Comparison of ENCODE assay signal across 14 mouse cellular contexts in the genomic region with DNA sequence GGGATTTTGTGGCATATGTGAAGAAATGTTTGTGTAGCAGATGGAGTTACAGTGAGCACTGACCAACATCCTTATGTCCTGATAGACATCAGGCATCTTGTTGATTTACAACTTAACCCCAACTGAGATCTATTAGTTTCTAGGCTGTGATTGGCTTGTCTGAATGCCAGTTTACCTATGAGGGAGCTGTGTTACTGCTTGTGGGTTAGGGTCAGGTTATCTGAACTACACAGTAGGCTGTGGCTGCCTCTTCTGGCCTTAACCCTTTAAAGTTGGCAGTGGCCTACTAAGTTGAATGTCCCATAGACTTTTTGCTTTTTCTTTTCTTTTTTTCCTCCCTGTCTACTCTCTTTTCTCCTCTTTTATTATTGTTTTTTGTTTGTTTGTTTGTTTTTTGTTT.
DNase-seq lines count a peak whose midpoint lies in the region; ATAC-seq and TF ChIP-seq lines count a peak whose summit lies in the region.
"Had no signal": no experiment of that assay in that cellular context is flagged by ENCODE, and none has a peak within 500 bp of the region (broad histone marks: within the 10 kb centered on the region; RNA-seq: fewer than 3 reads in every experiment).

No protein-coding gene starts in this region.

- H3K4me1 ChIP-seq in heart, embryonic 15.5 days (replicated peaks), result peaks cover 45% of the 10 kb centered on the region
- peaks cover 47% of the 10 kb centered on the region for H3K4me1 ChIP-seq in heart, embryonic 12.5 days (replicated peaks)
- H3K4me1 ChIP-seq in lung, embryonic 16.5 days (replicated peaks; ENCODE audit: control insufficient read depth, insufficient read depth, low read length), result peaks cover 33% of the 10 kb centered on the region
- H3K4me1 ChIP-seq in liver, embryonic 14.5 days (replicated peaks; ENCODE audit: control insufficient read depth in 2 of 2, insufficient read depth in 2 of 2, low read length in 1 of 2), result peaks cover 12 to 25% of the 10 kb centered on the region in 2 experiments
- H3K4me1 ChIP-seq in forebrain, embryonic 14.5 days (ENCODE audit: control insufficient read depth, insufficient read depth, low read length), result peaks cover 12% of the 10 kb centered on the region

- TF ChIP-seq CTCF in liver, embryonic 14.5 days (IDR thresholded peaks at IDR 0.05; ENCODE audit: low read depth), result no peak

- no peaks in the 10 kb centered on the region for H3K9me3 ChIP-seq in heart, embryonic 15.5 days (replicated peaks)
- H3K9me3 ChIP-seq in heart, embryonic 12.5 days (replicated peaks), result no peaks in the 10 kb centered on the region
- no peaks in the 10 kb centered on the region for H3K9me3 ChIP-seq in lung, embryonic 16.5 days (ENCODE audit: control insufficient read depth, low read length)
- H3K9me3 ChIP-seq in liver, embryonic 14.5 days (ENCODE audit: control insufficient read depth, low read length), result no peaks in the 10 kb centered on the region
- no peaks in the 10 kb centered on the region for H3K9me3 ChIP-seq in forebrain, embryonic 14.5 days (replicated peaks; ENCODE audit: control insufficient read depth, low read length)
- H3K9me3 ChIP-seq: forebrain, embryonic 10.5 days; midbrain, embryonic 15.5 days; neural tube, embryonic 13.5 days had no signal

- H3K27ac ChIP-seq in heart, embryonic 15.5 days, result peak overlapping the region; percentile 60
- no peak overlapping the region for H3K27ac ChIP-seq in heart, embryonic 12.5 days (ENCODE audit: poor library complexity, severe bottlenecking)
- peak overlapping the region; percentile 45 for H3K27ac ChIP-seq in lung, embryonic 16.5 days (ENCODE audit: low read length)
- H3K27ac ChIP-seq in liver, embryonic 14.5 days, result no peak overlapping the region
- no peak overlapping the region for H3K27ac ChIP-seq in forebrain, embryonic 14.5 days (ENCODE audit: low read depth, low read length)
- H3K27ac ChIP-seq: midbrain, embryonic 15.5 days; neural tube, embryonic 13.5 days had no signal

- ATAC-seq in heart, embryonic 15.5 days (replicated peaks; ENCODE audit: insufficient number of reproducible peaks, insufficient read depth, low FRiP score, low read depth), result no peak
- ATAC-seq in heart, embryonic 12.5 days (ENCODE audit: insufficient number of reproducible peaks, low FRiP score), result no peak
- ATAC-seq in lung, embryonic 16.5 days (ENCODE audit: low read depth), result no peak
- peak; percentile 37; the same call in 1 of the 2 replicates for ATAC-seq in liver, embryonic 14.5 days (ENCODE audit: insufficient read depth)
- ATAC-seq in forebrain, embryonic 14.5 days, result no peak
- ATAC-seq: midbrain, embryonic 15.5 days had no signal

- no peak overlapping the region; the same call in 1 of the 2 replicates for H3K4me2 ChIP-seq in heart, embryonic 15.5 days
- no peak overlapping the region for H3K4me2 ChIP-seq in heart, embryonic 12.5 days
- H3K4me2 ChIP-seq in lung, embryonic 16.5 days (ENCODE audit: low read depth, low read length), result no peak overlapping the region
- no peak overlapping the region for H3K4me2 ChIP-seq in liver, embryonic 14.5 days (ENCODE audit: low read depth)
- no peak overlapping the region for H3K4me2 ChIP-seq in forebrain, embryonic 14.5 days (ENCODE audit: low read length)
- H3K4me2 ChIP-seq: midbrain, embryonic 15.5 days; neural tube, embryonic 13.5 days had no signal

- DNase-seq in lung, postnatal 4 days, result no peak
- no peak for DNase-seq in liver, embryonic 14.5 days (ENCODE audit: low read depth in 3 of 3, low spot score in 3 of 3)
- no peak for DNase-seq in forebrain, embryonic 14.5 days (ENCODE audit: low spot score)
- no peak for DNase-seq in adrenal gland, adult 18-20 months (ENCODE audit: low spot score in 2 of 2)
- DNase-seq: cerebellum, adult 8-10 months; thymus, adult 2 months had no signal

- TF ChIP-seq EP300 in liver, embryonic 14.5 days (IDR thresholded peaks at IDR 0.05; ENCODE audit: low read depth), result no peak

- H3K9ac ChIP-seq in heart, embryonic 15.5 days, result no peak overlapping the region
- H3K9ac ChIP-seq in heart, embryonic 12.5 days, result no peak overlapping the region
- no peak overlapping the region for H3K9ac ChIP-seq in lung, embryonic 16.5 days (ENCODE audit: low read length)
- H3K9ac ChIP-seq in liver, embryonic 14.5 days (replicated peaks), result no peak overlapping the region
- H3K9ac ChIP-seq in forebrain, embryonic 14.5 days (ENCODE audit: low read length), result no peak overlapping the region
- H3K9ac ChIP-seq: lung, embryonic 14.5 days; midbrain, embryonic 15.5 days; neural tube, embryonic 13.5 days had no signal

- H3K4me3 ChIP-seq in heart, embryonic 15.5 days, result no peak overlapping the region
- H3K4me3 ChIP-seq in heart, embryonic 12.5 days, result no peak overlapping the region
- no peak overlapping the region for H3K4me3 ChIP-seq in lung, embryonic 16.5 days (ENCODE audit: low read length)
- no peak overlapping the region for H3K4me3 ChIP-seq in liver, embryonic 14.5 days (ENCODE audit: insufficient read depth in 1 of 2, low read depth in 2 of 2, low read length in 2 of 2)
- no peak overlapping the region for H3K4me3 ChIP-seq in forebrain, embryonic 14.5 days (ENCODE audit: low read depth, low read length)
- H3K4me3 ChIP-seq: forebrain, embryonic 10.5 days; midbrain, embryonic 15.5 days; neural tube, embryonic 13.5 days had no signal

- H3K36me3 ChIP-seq in heart, embryonic 15.5 days, result no peaks in the 10 kb centered on the region
- no peaks in the 10 kb centered on the region for H3K36me3 ChIP-seq in heart, embryonic 12.5 days
- H3K36me3 ChIP-seq in lung, embryonic 16.5 days (ENCODE audit: control insufficient read depth, insufficient read depth, low read length), result no peaks in the 10 kb centered on the region
- no peaks in the 10 kb centered on the region for H3K36me3 ChIP-seq in liver, embryonic 14.5 days (replicated peaks; ENCODE audit: control insufficient read depth, insufficient read depth, low read depth)
- H3K36me3 ChIP-seq in forebrain, embryonic 14.5 days (ENCODE audit: control insufficient read depth, insufficient read depth, low read length), result no peaks in the 10 kb centered on the region
- H3K36me3 ChIP-seq: forebrain, embryonic 10.5 days; midbrain, embryonic 15.5 days; neural tube, embryonic 13.5 days had no signal

- no peaks in the 10 kb centered on the region for H3K27me3 ChIP-seq in heart, embryonic 15.5 days
- no peaks in the 10 kb centered on the region for H3K27me3 ChIP-seq in heart, embryonic 12.5 days (replicated peaks)
- no peaks in the 10 kb centered on the region for H3K27me3 ChIP-seq in lung, embryonic 16.5 days (ENCODE audit: control insufficient read depth, insufficient read depth, low read depth, low read length)
- H3K27me3 ChIP-seq in liver, embryonic 14.5 days (ENCODE audit: control insufficient read depth, insufficient read depth, low read length), result no peaks in the 10 kb centered on the region
- no peaks in the 10 kb centered on the region for H3K27me3 ChIP-seq in forebrain, embryonic 14.5 days (replicated peaks; ENCODE audit: control insufficient read depth, insufficient read depth, low read length)
- H3K27me3 ChIP-seq: midbrain, embryonic 15.5 days; neural tube, embryonic 13.5 days; Patski had no signal

Comparison
In these comparisons a context has a peak if more than half of its experiments do, and no peak if none do; other contexts are left out.
1. H3K27ac ChIP-seq: peak in heart, embryonic 15.5 days (single experiment) and lung, embryonic 16.5 days (single experiment); none in heart, embryonic 12.5 days (single experiment), liver, embryonic 14.5 days (single experiment) and forebrain, embryonic 14.5 days (single experiment).